Mouse (Mus musculus): Measurements from ENCODE around the gene Caln1.

- TF ChIP-seq GATA1 (IDR thresholded peaks at IDR 0.05; ENCODE audit: borderline replicate concordance, low read length) (no peak), FLI1 (IDR thresholded peaks at IDR 0.05; ENCODE audit: low read length) (no peak)
Observed at GRCm38 (mm10) chr5:130400136-130400917, 31.1 kb downstream of the Caln1 start.

All from megakaryocyte, embryonic 14.5 days (primary cell).